Mouse (Mus musculus) heart, embryonic 12.5 days (tissue): ENCODE results near the gene Ipo13. TPM values are rescaled to one million over a fixed set of nuclear protein-coding genes. Genes with fewer than 3 reads are reported as not detected.

Experiments
- ATAC-seq: fragments of 200-750 bp; cut with Nextera tagmentation; 2 replicates; pipeline ENCODE4 v1.8.0; 2017; ENCODE audit warnings: moderate TSS enrichment, moderate library complexity; ENCODE audit not compliant: insufficient number of reproducible peaks, low FRiP score
- H3K27ac ChIP-seq: fragments of 300-500 bp; sonication (generic); 2 replicates; pipeline ENCODE4 v1.5.1; 2016; ENCODE audit warnings: mild to moderate bottlenecking, moderate library complexity; ENCODE audit not compliant: poor library complexity, severe bottlenecking
- H3K27me3 ChIP-seq: fragments of 300-500 bp; sonication (generic); replicated peaks from 2 replicates; pipeline ENCODE4 v1.6.1; 2016; ENCODE audit warnings: mild to moderate bottlenecking, moderate library complexity
- H3K36me3 ChIP-seq: fragments of 300-500 bp; sonication (generic); 2 replicates; pipeline ENCODE4 v1.6.1; 2016; ENCODE audit warnings: mild to moderate bottlenecking, moderate library complexity
- H3K4me1 ChIP-seq: fragments of 300-500 bp; sonication (generic); replicated peaks from 2 replicates; pipeline ENCODE4 v1.6.1; 2016; ENCODE audit warnings: mild to moderate bottlenecking
- H3K4me2 ChIP-seq: fragments of 300-500 bp; sonication (generic); 2 replicates; pipeline ENCODE4 v1.6.1; 2016; ENCODE audit warnings: mild to moderate bottlenecking, moderate library complexity
- H3K4me3 ChIP-seq: fragments of 300-500 bp; sonication (generic); 2 replicates; pipeline ENCODE4 v1.5.1; 2016; ENCODE audit warnings: mild to moderate bottlenecking
- H3K9ac ChIP-seq: fragments of 300-500 bp; sonication (generic); 2 replicates; pipeline ENCODE4 v1.6.1; 2016; ENCODE audit warnings: mild to moderate bottlenecking, moderate library complexity
- H3K9me3 ChIP-seq: fragments of 300-500 bp; sonication (generic); replicated peaks from 2 replicates; pipeline ENCODE4 v1.6.1; 2016; ENCODE audit warnings: mild to moderate bottlenecking, moderate library complexity
- WGBS: fragments of 180-500 bp; shearing (Covaris S2); methylation state at CpG from one replicate; pipeline ENCODE4 v1.1.7; 2016; 5-methylcytosine and 5-hydroxymethylcytosine counted together
- polyA plus RNA-seq: library from polyadenylated mRNA; unstranded; fragments of >200 nt; fragmentation: Nextera tagmentation; extraction: Ambion mirVana; gene quantifications from 2 replicates; pipeline ENCODE4 v1.2.1, GENCODE M21; 2016

The Ipo13 gene
- 43.0 and 44.7 TPM in 2 replicates for polyA plus RNA-seq

DNA sequence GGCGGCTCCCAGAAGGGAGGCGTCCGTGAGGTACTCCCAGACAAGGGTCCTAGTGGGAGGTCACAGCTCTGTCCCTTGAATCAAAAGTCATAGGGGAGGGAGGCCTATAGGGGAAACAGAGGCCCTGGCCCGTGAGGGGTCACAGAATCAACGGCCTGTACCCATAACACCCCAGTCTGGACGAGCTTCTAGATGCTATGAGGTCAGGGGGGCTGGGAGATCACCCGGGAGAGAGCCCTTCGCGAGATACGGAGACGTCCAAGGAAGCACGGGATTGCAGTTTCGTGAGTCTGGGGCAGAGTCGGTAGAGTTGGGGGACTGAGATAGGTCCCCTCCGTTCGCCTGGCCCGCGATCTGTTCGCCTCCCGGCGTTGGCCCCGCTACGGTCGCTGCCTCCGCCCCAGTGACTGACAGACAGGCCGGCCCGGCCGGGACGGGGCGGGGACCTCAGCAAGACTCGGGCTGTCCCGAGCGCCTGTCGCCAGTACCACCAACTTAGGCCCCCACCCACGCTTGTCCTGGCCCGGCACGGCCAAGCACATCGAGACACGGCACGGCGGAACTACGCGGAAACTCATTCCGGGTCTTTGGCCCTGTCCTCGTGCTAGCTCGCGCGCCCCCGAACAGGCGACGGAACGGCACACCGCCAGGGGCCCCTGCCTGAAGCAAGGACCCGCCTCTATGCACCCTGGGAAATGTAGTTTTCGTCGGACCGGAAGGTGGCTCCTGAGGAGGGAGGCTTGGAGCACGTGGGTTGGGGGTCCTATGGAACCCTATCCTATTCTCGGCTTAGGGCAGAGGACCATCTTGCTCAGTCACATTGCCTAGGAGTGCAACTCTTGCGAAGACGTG, at the start of gene Ipo13:
TSS of gene Ipo13 (minus strand) at position 409 of the 852 bp plus-strand sequence.
- peak; percentile 93 for ATAC-seq

DNA sequence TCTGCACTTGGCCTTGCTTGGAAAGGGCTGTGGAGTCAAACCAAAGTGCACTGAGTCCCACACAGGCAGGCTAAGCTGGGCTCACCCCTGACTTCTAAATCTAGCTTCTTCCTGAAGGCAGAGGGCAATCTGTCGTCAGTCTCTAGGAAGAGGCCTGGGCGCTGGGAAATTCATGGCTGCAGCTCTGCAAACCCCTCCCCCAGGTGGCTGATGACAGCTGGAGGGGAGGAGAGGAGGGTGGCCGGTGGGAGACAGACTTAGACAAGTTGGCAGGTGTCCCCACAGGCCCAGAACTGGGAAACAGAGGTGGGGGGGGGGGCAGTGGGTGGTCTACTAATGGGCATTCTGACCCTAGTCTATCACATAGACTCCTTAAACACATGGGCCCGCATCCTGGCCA, 42.7 kb upstream of the Ipo13 start:
- Histone ChIP-seq H3K4me2 (peak overlapping the region; percentile 17; the same call in 1 of the 2 replicates), H3K9ac (no peak overlapping the region), H3K4me1 (peaks cover 20% of the 10 kb centered on the region), H3K9me3 (no peaks in the 10 kb centered on the region), H3K27ac (peak overlapping the region; percentile 68), H3K36me3 (peaks cover 38% of the 10 kb centered on the region), H3K27me3 (no peaks in the 10 kb centered on the region), H3K4me3 (no peak overlapping the region)
- WGBS = 38% methylated on average over 4 of the region's 4 CpGs
- ATAC-seq = no peak; the same call in 1 of the 2 replicates

More for the DNA sequence above, at the start of gene Ipo13:
- peaks cover 48% of the 10 kb centered on the region for H3K4me1 ChIP-seq
- H3K27me3 ChIP-seq = no peaks in the 10 kb centered on the region
- peaks cover 25% of the 10 kb centered on the region for H3K36me3 ChIP-seq
- peak within 1 kb of the TSS; percentile 73 for H3K4me3 ChIP-seq
- WGBS = under 1% methylated on average over 61 of the region's 61 CpGs
- H3K4me2 ChIP-seq = peak within 1 kb of the TSS; percentile 98
- H3K9ac ChIP-seq = peak within 1 kb of the TSS; percentile 77
- H3K9me3 ChIP-seq = no peaks in the 10 kb centered on the region
- H3K27ac ChIP-seq = peak within 1 kb of the TSS; percentile 72

DNA sequence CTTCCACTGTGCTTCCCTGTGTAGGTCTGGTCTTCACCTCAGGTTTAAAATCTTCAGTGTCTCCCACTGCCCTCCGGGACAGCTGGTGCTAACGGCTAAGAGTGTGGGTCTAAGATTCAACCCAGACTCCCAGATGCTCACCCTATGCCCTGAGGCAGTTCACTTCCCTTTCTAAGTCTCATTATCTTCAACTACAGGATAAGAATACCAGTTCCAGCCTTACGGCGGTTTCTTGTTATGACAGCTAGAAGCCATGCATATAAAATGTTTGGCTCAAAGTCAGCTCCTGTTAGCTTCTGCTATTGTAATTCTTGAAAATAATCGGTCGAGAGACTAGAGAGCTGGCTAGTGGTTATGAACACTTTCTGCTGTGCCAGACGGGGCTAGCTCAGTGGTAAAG, 32.7 kb upstream of the Ipo13 start:
- ATAC-seq = no peak
- Histone ChIP-seq H3K4me1 (0 out of 2 replicates have a peak, but pooled peaks cover 5% of the 10 kb centered on the region), H3K9ac (no peak overlapping the region), H3K4me2 (no peak overlapping the region), H3K36me3 (peaks cover 7% of the 10 kb centered on the region), H3K27ac (no peak overlapping the region), H3K27me3 (no peaks in the 10 kb centered on the region), H3K4me3 (no peak overlapping the region), H3K9me3 (0 out of 2 replicates have a peak, but pooled peaks cover 7% of the 10 kb centered on the region)
- WGBS = 70% methylated on average over 7 of the region's 7 CpGs

DNA sequence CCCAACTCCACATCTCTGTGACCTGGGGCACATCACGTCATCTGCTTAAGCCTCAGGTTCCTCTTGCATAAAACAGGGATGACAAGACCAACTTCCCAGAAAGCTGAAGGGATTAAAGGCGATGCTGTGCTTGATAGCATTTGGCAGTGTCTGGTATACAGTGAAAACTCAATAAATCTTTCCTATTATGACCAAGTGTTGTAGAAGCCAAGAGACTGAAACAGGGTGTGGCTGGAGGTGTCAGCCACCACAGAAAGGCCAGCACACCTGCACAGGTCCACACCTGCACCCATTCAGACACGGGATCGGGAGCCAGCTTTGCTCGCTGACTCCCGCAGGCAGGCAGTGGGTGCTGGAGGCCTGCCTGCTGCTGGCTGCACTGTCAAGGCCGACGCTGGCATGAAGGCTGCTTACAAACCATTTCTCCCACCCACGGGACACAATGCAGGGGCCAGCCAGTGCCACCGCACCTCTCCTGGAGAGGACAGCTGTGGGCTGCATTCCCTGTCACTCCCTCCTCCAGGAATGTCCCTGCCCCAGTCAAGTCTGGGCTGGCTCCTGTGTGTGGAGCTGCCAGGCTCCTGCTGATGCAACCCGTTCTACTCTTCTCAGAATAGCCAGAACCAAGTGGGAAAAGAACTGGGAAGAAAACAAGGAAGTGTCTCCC, 32.0 kb upstream of the Ipo13 start:
- H3K4me2 ChIP-seq = no peak overlapping the region
- 76% methylated on average over 11 of the region's 11 CpGs for WGBS
- no peak overlapping the region for H3K9ac ChIP-seq
- H3K27ac ChIP-seq = no peak overlapping the region
- no peak overlapping the region for H3K4me3 ChIP-seq
- H3K36me3 ChIP-seq = no peaks in the 10 kb centered on the region
- no peaks in the 10 kb centered on the region for H3K27me3 ChIP-seq
- H3K4me1 ChIP-seq = 0 out of 2 replicates have a peak, but pooled peaks cover 5% of the 10 kb centered on the region
- ATAC-seq = no peak
- H3K9me3 ChIP-seq = no peaks in the 10 kb centered on the region

DNA sequence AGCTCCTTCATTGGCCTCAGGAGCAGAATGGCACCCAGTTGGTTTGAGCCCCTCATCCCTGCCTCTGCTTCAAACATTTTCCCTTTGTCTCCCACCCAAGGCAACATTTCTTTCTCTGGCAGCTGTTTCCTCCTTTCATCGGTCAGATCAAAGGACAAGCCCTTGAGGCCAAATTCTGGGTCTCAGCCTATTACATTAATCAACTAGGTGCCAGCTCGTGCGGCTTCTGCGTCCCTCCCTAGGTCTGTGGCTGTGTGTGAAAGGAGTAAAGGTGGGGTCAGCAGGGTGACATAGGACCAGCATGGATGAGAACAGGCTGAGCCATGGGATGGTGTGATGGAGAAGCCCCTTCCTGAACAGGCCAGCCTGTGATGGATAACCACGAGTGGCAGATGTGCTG, 28.5 kb upstream of the Ipo13 start:
- Histone ChIP-seq H3K4me3 (no peak overlapping the region), H3K9ac (no peak overlapping the region), H3K27ac (no peak overlapping the region), H3K27me3 (no peaks in the 10 kb centered on the region), H3K4me2 (no peak overlapping the region), H3K9me3 (no peaks in the 10 kb centered on the region), H3K36me3 (peaks cover 15% of the 10 kb centered on the region), H3K4me1 (0 out of 2 replicates have a peak, but pooled peaks cover 9% of the 10 kb centered on the region)
- no peak for ATAC-seq
- 58% methylated on average over 5 of the region's 5 CpGs for WGBS

DNA sequence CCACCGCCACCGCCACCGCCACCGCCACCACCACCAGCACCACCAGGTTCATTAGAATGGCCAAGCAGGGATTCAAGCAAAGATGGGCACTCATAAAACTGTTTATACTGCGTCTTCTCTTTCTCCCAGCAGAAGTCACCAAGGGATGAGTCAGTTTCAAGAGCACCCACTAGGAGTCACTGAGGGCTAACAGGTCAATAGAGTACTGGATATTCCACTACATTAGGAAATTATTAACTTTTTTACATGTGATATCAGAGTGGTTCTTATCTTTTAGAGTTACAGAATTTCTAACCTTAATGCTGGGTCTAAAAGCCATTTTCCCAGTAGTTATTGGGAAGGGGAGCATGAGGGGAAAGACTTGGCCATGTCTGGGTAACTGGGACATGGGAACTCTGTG, 22.2 kb upstream of the Ipo13 start:
- WGBS = 97% methylated on average over 5 of the region's 5 CpGs
- no peak for ATAC-seq
- Histone ChIP-seq H3K4me2 (no peak overlapping the region), H3K4me1 (0 out of 2 replicates have a peak, but pooled peaks cover 4% of the 10 kb centered on the region), H3K27me3 (no peaks in the 10 kb centered on the region), H3K4me3 (no peak overlapping the region), H3K36me3 (peaks cover 25% of the 10 kb centered on the region), H3K27ac (no peak overlapping the region), H3K9me3 (no peaks in the 10 kb centered on the region), H3K9ac (no peak overlapping the region)

DNA sequence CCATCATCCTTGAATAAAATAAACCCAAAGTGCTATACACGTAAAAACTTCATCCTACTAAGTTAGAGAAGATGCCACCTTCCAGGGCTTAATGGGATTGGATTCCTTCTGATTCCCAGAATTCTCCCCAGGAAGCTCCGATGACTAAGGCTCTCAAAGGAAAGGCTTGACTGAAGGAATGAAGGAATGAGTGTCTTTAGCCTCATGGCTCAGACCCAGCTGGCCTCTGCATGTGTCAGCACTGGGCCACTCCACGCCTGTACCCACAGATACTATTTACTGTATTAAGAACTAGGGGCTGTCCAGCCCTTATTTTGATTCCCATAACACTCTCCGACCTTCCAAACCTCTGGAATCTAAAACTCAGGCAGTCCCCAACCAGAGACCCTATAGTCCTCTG, 19.3 kb upstream of the Ipo13 start:
- Histone ChIP-seq H3K9ac (no peak overlapping the region), H3K4me3 (no peak overlapping the region), H3K36me3 (peaks cover 11% of the 10 kb centered on the region), H3K9me3 (no peaks in the 10 kb centered on the region), H3K27ac (no peak overlapping the region), H3K4me1 (peaks cover 10% of the 10 kb centered on the region), H3K27me3 (peaks cover 19% of the 10 kb centered on the region), H3K4me2 (no peak overlapping the region)
- ATAC-seq = no peak
- WGBS = 79% methylated on average over 4 of the region's 4 CpGs

DNA sequence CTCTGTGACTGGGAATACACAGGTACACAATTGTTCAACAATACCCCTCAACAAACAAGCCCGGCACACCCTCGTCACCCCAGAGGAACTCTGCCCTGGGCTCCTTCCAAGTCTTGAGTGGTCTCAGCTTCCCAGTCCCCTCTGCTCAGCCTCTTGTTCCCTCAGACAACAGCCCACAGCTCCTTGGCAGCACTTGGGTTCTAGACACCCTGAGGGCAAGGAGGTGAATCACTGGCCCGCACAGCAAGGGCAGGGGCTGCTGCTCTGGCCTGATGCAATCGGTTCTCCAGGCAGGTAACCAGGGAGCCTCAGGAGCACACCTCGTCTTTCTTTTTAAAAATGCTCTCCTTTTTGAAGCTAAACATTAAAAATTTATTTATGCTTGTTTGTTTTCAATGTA, 18.4 kb upstream of the Ipo13 start:
- H3K4me1 ChIP-seq = peaks cover 18% of the 10 kb centered on the region
- peaks cover 25% of the 10 kb centered on the region for H3K27me3 ChIP-seq
- no peaks in the 10 kb centered on the region for H3K9me3 ChIP-seq
- ATAC-seq = no peak
- 87% methylated on average over 5 of the region's 5 CpGs for WGBS
- H3K27ac ChIP-seq = no peak overlapping the region
- H3K4me3 ChIP-seq = no peak overlapping the region
- peaks cover 9% of the 10 kb centered on the region for H3K36me3 ChIP-seq
- no peak overlapping the region for H3K9ac ChIP-seq
- H3K4me2 ChIP-seq = no peak overlapping the region

DNA sequence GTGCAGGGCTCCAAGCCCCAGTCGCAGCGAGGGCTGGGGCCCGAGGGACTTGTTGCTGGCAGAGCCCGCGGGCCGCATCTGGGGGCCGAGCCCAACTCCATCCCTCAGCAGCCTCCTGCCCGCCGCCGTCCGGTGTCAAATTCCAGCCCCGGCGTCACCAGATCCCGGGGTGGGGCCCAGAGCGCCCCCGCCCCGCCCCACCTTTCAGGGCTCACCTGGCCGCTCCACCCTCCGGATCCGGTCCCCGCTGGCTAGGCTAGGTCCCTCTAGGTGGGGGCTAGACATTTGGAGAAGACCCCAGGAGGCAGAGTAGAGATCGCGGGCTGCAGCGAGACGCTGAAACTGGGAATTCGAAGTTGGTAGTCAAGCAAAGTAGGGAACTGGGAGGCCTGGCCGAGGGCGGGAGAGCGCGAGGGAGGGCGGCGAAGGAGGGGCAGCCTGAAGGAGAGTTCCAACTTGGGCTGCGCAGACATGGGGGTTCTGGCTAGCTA, 14.6 kb upstream of the Ipo13 start, which contains the start of gene Artn:
TSS of gene Artn (minus strand) at position 373 of the 491 bp plus-strand sequence.
- H3K9ac ChIP-seq = peak within 1 kb of the TSS; percentile 53
- peaks cover 3% of the 10 kb centered on the region; the same call in 1 of the 2 replicates for H3K36me3 ChIP-seq
- H3K4me2 ChIP-seq = peak within 1 kb of the TSS; percentile 99
- no peak for ATAC-seq
- H3K4me3 ChIP-seq = peak within 1 kb of the TSS; percentile 45
- H3K27me3 ChIP-seq = peaks cover 60% of the 10 kb centered on the region
- H3K27ac ChIP-seq = no peak within 1 kb of the TSS
- H3K9me3 ChIP-seq = no peaks in the 10 kb centered on the region
- under 1% methylated on average over 33 of the region's 33 CpGs for WGBS
- H3K4me1 ChIP-seq = peaks cover 37% of the 10 kb centered on the region

DNA sequence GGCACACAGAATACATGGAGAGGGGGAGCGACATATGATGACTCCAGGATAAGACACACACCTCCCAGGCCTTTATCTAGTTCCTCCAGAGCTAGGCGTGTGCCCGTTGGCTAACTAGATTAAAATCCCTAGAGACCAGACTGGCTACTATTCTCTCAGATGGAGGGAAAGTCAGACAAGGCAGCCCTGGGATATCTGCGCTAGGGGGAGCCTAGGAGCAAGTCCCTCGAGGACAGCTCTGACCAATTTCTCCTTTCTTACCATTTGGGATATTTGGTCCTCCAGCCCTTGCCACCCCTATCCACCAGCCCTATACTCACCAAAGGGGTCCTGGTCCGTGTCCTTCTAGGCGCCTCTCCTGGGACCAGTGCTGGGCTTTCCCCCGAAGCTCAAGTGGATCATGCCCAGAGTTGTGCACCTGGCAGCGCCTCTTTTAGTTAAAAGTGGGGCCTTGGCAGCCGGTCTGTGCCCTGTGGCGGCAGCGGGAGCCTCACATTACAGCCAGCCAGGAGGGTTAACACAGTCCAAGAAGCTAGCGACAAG, 14.0 kb upstream of the Ipo13 start:
- WGBS = 3% methylated on average over 13 of the region's 13 CpGs
- peak; percentile 50 for ATAC-seq
- H3K36me3 ChIP-seq = peaks cover 3% of the 10 kb centered on the region; the same call in 1 of the 2 replicates
- H3K4me1 ChIP-seq = peaks cover 44% of the 10 kb centered on the region
- peak overlapping the region; percentile 45 for H3K4me3 ChIP-seq
- peaks cover 60% of the 10 kb centered on the region for H3K27me3 ChIP-seq
- peak overlapping the region; percentile 99 for H3K4me2 ChIP-seq
- H3K9me3 ChIP-seq = no peaks in the 10 kb centered on the region
- H3K27ac ChIP-seq = no peak overlapping the region
- H3K9ac ChIP-seq = peak overlapping the region; percentile 53
